Mouse (Mus musculus): Measurements from ENCODE around the gene Lrp1. TPM values are rescaled to one million over a fixed set of nuclear protein-coding genes. Genes with fewer than 3 reads are reported as not detected.

Lrp1 gene
- total RNA-seq, 4 experiments from 2014 or later: 212 to 271 (median 242) TPM

- DNase-seq: no peak
These were observed 32.1 kb upstream of the Lrp1 start for GRCm38 (mm10) chr10:127652906-127653638.

DNA sequence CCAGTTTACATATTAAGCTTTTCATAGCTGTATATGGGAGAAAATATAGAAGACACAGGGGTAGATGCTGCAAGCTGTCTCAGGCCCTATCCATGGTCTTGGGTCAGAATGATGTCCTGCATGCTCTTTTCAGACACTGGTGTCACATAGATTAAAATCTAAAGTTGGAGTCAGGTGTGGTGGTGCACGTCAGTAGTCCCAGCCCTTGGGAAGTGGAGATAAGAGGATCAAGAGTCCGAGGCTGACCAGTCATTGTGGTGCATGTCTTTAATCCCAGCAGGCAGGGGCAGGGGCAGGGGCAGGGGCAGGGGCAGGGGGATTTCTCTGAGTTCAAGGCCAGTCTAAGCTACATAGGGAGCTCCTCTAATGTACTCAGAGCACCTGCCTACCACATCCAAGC lies 24.8 kb upstream of the Lrp1 start:
- no peak for DNase-seq

DNA sequence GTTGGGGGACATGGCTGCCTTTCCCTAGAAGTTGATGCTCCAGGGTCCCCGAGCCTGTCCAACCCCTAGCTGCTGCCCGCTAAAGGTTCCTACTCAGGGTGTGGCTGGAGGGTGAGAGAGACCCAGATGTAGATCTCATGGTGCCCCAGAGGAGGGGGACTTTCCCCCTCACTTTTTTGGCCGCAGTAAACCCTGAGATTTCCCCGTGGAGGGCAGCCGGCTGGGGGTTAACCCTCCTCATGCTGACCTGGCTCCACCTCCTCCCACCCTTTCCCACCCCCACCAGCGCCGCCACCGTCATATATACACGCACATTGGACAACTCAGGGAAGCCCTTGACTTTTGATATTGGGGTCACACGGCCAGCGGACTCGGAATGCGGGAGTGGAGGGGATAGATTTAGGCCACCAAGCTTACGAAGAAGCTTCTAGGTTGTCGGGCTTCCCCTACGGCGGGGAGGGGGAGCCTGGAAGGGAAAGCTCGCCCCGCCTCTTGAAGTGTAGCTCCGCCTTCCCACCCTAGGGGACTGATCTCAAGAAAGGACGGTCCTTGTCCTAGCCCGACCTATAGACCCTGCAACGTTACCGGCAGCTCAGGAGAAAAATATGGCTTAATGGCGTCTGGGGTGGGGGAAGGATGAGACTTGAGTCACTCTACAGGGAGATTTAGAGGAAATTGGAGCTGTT lies 22.7 kb upstream of the Lrp1 start:
- DNase-seq: peak; percentile 78

- peak; percentile 84 for DNase-seq
These were observed 22.0 kb upstream of the Lrp1 start, which contains the start of gene Stat6 for GRCm38 (mm10) chr10:127642772-127643552. Gene Stat6, plus strand, starts transcription at chr10:127642986.

DNA sequence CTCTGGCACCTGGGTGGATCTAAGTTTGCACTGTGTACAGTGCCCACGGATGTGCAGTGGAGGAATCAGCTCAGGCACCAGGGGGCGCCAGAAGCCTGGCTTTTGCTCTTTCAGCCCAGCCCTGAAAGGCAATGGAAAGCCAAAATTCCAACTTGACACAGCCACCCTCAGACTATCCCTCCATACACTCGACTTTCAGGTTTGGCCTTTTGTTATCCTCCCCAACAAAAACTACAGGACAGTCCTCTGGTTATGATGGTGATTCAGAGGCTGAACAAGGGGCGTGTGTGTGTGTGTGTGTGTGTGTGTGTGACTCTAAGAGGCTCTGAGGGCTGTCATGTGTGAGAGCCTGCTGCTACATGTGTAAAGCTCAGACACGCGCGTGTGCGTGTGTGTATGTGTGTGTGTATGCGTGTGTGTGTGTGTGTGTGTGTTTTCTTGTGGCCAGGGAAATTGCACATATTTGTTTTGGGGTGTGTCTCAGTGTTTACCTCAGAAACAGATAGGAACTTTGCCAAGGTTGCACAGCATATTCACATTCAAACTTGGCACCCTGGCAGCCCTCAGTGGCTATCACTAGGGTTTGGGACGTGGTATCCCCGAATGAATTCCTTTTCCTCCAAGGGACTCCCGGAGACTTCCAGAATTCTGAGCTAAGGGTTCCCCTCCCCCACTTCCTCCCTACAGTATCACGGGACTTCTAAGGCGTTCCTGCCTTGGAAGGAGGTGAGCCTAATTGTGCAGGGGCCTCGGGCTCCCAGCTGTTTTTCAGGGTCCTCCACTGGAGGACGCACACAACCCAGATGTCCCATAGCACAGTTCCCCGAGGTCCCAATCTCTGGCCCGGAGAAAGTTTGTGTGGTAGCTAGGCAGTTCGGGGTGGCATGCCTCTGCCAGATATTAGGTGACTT lies 21.2 kb upstream of the Lrp1 start:
- peak; percentile 79 for DNase-seq

DNA sequence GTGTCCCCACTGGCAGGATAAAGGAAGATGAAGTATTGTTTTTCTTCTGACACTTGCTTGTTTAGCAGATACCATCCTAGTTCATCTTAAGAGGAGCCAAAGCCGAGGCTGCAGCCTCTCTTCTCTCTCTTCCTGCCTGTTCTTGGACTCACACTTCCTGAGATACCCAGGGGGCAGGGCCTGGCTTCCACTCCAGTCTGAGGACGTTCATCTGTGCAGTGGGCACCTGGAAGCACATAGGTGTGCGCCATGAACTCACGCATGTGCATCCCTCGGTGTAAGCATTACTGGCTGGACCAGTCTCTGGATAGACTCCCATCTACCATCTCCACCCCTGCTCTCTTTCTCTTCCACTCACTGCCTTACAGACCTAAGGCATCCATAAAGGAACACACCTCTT lies 19.5 kb upstream of the Lrp1 start:
- no peak for DNase-seq

DNA sequence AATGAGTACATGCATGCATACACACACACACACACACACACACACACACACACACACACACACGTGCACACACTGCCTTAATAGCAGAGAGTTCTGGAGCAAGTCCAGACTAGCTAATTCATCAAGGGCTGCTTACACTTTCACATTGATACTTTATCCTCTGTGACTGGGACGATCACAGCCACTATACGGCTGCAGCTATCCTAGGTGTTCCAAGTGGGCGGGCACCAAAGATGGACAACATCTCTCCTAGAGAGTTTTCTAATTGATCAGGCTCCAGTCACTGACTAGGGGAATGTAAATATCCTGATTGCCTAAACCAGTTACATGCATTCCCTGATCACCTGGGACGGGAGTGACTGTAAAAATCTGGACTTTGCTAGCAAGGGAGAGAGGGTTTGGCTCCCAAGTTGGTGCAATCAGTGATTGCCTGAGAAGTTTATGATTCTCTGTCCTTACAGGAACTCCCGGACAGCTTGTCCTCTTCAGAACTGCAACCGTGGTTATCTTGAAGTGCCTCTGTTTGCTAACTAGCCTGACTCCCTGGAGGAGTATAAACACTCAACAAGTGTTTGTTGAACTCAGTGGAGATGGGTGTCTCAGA lies 11.8 kb upstream of the Lrp1 start:
- no peak for DNase-seq

DNA sequence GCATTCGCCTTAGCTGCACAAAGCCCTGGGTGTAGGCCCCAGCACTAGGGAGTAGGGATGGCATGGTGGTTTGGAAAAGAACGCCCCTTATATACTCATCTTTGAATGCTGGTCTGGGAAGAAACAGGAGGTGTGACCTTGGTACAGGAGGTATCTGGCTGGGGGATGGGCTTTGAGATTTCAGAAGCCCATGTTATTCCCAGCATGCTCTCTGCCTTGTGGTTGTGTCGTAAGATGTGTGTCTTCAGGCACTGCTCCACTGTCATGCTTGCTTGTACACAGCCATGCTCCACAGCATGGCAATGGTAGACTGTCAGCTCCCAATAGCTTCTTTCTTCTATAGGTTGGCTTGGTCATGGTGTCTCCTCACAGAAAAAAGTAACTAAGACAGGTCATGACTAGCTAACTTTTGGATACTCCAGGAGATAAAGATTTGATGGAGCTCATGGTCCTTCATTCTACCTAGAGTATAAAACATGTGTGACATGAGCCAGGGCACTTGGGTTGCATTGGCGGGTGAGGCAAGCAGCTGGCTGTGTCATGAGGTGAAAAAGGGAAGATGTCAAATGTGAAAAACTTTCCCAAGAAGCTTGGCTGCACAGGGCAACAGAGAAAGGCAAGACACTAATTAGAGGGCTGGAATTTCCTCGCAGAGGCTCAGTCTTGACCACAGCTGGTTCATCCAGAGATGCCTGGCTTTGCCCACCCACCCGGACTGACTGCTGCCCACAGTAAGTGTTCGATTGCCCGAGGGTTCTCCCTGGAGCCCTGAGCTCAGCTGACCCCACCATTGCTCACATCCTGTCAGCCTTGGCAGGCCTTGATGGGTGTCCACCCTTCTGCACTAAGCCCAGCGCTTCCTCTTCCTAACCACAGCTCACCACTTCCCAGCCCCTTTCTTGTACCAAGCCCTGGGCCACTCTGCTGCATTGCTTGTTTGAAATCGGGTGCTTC lies 10.6 kb upstream of the Lrp1 start:
- no peak for DNase-seq

GRCm38 (mm10) chr10:127626433-127626832 lies 5.5 kb upstream of the Lrp1 start:
- DNase-seq: no peak

DNA sequence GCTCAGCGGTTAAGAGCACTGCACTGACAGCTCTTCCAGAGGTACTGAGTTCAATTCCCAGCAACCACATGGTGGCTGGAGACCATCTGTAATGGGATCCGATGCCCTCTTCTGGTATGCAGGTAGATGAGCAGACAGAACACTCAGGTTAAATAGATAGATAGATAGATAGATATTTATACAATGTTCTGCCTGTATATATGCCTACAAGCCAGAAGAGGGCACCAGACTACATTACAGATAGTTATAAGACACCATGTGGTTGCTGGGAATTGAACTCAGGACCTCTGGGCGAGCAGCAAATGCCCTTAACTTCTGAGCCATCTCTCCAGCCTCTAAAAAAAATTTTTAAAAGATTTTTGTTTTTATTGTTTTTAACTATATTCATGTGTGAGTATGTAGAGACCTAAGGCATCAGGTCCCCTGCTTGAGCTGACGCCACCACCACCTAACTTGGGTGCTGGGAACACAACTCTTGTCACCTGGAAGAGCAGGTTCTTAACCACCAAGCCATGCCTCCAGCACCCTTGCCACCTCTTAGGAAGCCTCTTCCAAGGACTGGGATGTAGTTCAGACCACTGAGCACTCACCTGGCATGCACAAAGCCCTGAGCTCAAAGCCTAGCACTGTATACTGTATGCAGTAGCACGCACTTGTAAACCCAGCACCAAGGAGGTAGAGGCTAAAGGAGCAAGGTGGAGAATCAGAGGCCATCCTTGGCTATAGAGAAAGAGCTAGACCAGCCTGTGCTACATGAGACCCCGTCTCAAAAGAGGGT lies 2.7 kb upstream of the Lrp1 start:
- no peak for DNase-seq

DNA sequence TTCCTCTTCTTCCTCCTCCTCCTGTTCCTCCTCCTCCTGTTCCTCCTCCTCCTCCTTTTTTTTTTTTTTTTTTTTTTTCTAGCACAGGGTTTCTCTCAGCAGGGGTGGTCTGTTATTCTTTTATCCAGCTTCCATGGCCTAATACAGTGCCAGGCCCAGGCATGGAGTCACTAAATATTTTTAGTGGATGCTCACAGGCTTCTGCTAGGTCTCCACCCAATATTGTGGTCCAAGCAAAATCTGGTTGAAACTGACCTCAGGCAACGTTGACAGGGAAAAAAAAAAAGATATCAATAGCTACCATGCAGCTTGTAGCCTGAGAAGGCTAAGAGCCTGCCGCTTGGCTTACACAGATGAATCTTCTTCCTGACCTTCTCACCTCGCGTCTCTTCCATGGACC lies 1.7 kb upstream of the Lrp1 start:
- no peak for DNase-seq

GRCm38 (mm10) chr10:127622057-127622392 lies 1.1 kb upstream of the Lrp1 start:
- DNase-seq: peak; percentile 78

- DNase-seq: peak; percentile 94
These were observed 476 bp upstream of the Lrp1 start for GRCm38 (mm10) chr10:127621191-127622056.

DNA sequence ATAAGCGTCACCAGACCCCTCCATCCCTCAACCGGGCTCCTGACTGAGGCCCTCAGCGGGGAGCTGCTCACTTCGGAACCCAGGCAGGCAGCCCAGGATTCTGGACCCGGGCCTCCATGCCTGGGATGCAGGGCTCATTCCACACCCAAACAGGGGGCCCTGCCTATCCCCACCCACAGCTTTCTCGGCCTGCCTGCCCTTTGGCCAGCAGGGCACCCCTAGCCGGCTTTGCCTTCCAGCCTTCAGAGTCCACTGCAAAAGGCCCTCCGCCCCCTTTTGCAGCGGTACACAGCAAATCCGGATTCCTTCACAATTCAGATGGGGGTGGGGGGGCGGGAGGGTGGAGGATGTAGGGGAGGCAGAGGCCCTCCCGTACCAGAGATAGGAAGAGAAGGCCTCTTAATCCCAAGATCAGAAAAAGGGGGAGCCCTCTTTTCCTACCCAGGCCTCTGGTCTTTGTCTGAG lies 975 bp downstream of the Lrp1 start:
- DNase-seq: no peak

- DNase-seq: no peak
These were observed 1.7 kb downstream of the Lrp1 start for GRCm38 (mm10) chr10:127619119-127619721.

- no peak for DNase-seq
These were observed 2.8 kb downstream of the Lrp1 start for GRCm38 (mm10) chr10:127618173-127618572.

- DNase-seq: no peak
These were observed 3.7 kb downstream of the Lrp1 start for GRCm38 (mm10) chr10:127617294-127617693.

DNA sequence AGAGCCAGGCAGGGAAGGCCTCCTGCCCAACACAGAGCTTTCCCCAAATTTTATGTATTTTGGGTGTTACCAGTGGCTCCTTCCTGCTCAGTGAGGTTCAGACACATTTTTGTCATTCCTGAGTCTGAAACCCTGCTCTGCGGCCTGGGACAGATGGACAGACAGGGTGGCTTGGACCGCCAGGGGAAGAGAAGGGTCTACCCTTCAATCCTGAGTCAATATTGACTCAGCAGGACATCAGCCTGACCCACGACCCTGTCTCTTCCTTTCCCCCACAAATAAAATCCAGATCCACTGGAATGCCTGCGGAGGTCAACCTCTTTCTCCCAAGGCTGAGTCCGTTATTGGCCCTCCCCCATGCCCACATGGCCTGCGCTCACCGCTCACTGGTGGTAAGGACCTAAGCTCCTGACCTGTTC lies 4.7 kb downstream of the Lrp1 start:
- no peak for DNase-seq
